Mouse (Mus musculus) MEL (cell line): ENCODE measurements around the gene Wdr81. TPM values are rescaled to one million over a fixed set of nuclear protein-coding genes. Genes with fewer than 3 reads are reported as not detected.

Experiments used
- DNase-seq: peaks from one replicate; pipeline ENCODE4 v3.0.0; 2011; ENCODE audit warnings: low read depth, low spot score
- H3K27ac ChIP-seq: 2 replicates; pipeline ENCODE4 v1.5.1; 2012; ENCODE audit warnings: low read depth, mild to moderate bottlenecking, control low read depth, low read length, moderate library complexity; ENCODE audit not compliant: control insufficient read depth
- H3K27me3 ChIP-seq, 2 experiments: fragments of 150-350 bp in 1 of 2; sonication (generic) in 1 of 2; 2 replicates each; pipeline ENCODE4 v1.6.1; 2012; ENCODE audit warnings: low read length in 2 of 2, mild to moderate bottlenecking in 2 of 2, improper control_type of control experiment in 1 of 2, moderate library complexity in 1 of 2; ENCODE audit not compliant: insufficient read depth in 2 of 2, control insufficient read depth in 1 of 2
- H3K36me3 ChIP-seq, 2 experiments: 2 replicates each; pipeline ENCODE4 v1.6.1; 2012 to 2014; ENCODE audit warnings: low read length in 2 of 2, improper control_type of control experiment in 1 of 2, inconsistent platforms in 1 of 2, mild to moderate bottlenecking in 1 of 2; ENCODE audit not compliant: insufficient read depth in 2 of 2, control insufficient read depth in 1 of 2
- H3K4me1 ChIP-seq, 2 experiments: fragments of 150-350 bp in 1 of 2; sonication (generic) in 1 of 2; 2 replicates each; pipeline ENCODE4 v1.6.1; 2012; ENCODE audit warnings: low read length in 2 of 2, improper control_type of control experiment in 1 of 2, mild to moderate bottlenecking in 1 of 2; ENCODE audit not compliant: insufficient read depth in 2 of 2, control insufficient read depth in 1 of 2
- H3K4me3 ChIP-seq, 2 experiments: fragments of 150-350 bp in 1 of 2; sonication (generic) in 1 of 2; 2 replicates each; pipeline ENCODE4 v1.5.1; 2012; ENCODE audit warnings: low read depth in 2 of 2, low read length in 2 of 2, mild to moderate bottlenecking in 2 of 2, moderate library complexity in 2 of 2, control low read depth in 1 of 2, improper control_type of control experiment in 1 of 2; ENCODE audit not compliant: control insufficient read depth in 1 of 2, insufficient read depth in 1 of 2
- H3K79me2 ChIP-seq: 2 replicates; pipeline ENCODE4 v1.6.1; 2012; ENCODE audit warnings: mild to moderate bottlenecking, low read length, moderate library complexity; ENCODE audit not compliant: control insufficient read depth, poor library complexity, insufficient read depth
- H3K9ac ChIP-seq: 2 replicates; pipeline ENCODE4 v1.6.1; 2012; ENCODE audit warnings: low read depth, mild to moderate bottlenecking, control low read depth, low read length, moderate library complexity; ENCODE audit not compliant: control insufficient read depth, poor library complexity, severe bottlenecking
- H3K9me3 ChIP-seq: fragments of 150-350 bp; sonication (generic); replicated peaks from 2 replicates; pipeline ENCODE4 v1.6.1; 2012; ENCODE audit warnings: mild to moderate bottlenecking, low read length, improper control_type of control experiment, moderate library complexity; ENCODE audit not compliant: insufficient read depth
- BHLHE40 ChIP-seq: IDR thresholded peaks from 2 replicates; pipeline ENCODE4 v1.6.1; 2012; ENCODE audit warnings: low read depth, mild to moderate bottlenecking, inconsistent platforms, low read length, improper control_type of control experiment, borderline replicate concordance
- CHD1 ChIP-seq: IDR thresholded peaks from 2 replicates; pipeline ENCODE4 v1.6.1; 2012; ENCODE audit warnings: low read depth, mild to moderate bottlenecking, inconsistent platforms, low read length, improper control_type of control experiment
- CTCF ChIP-seq, 3 experiments: IDR thresholded peaks in 2 of 3; conservative IDR thresholded peaks in 1 of 3; 2 replicates each; pipeline ENCODE4 v1.5.1; 2011 to 2012; ENCODE audit warnings: low read length in 3 of 3, low read depth in 2 of 3, mild to moderate bottlenecking in 2 of 3, improper control_type of control experiment in 1 of 3, inconsistent platforms in 1 of 3, mixed read lengths in 1 of 3, moderate library complexity in 1 of 3; ENCODE audit not compliant: control insufficient read depth in 1 of 3, insufficient read depth in 1 of 3, poor library complexity in 1 of 3, severe bottlenecking in 1 of 3
- POLR2A ChIP-seq, 2 experiments: IDR thresholded peaks; 2 replicates each; pipeline ENCODE4 v1.6.1; 2011 to 2012; ENCODE audit warnings: low read length in 2 of 2, mild to moderate bottlenecking in 2 of 2, control low read depth in 1 of 2, improper control_type of control experiment in 1 of 2, low read depth in 1 of 2, moderate library complexity in 1 of 2; ENCODE audit not compliant: control insufficient read depth in 1 of 2, insufficient read depth in 1 of 2, poor library complexity in 1 of 2
- SMC3 ChIP-seq: IDR thresholded peaks from 2 replicates; pipeline ENCODE4 v1.6.1; 2011; ENCODE audit warnings: low read depth, low read length, improper control_type of control experiment
- UBTF ChIP-seq: IDR thresholded peaks from 2 replicates; pipeline ENCODE4 v1.6.1; 2012; ENCODE audit warnings: low read depth, mild to moderate bottlenecking, inconsistent platforms, low read length, improper control_type of control experiment, moderate library complexity, borderline replicate concordance; ENCODE audit not compliant: insufficient read depth
- polyA plus RNA-seq, 2 experiments: library from polyadenylated mRNA; stranded (reverse) in 1 of 2; unstranded in 1 of 2; fragments of >175 nt in 1 of 2; fragments of >200 nt in 1 of 2; gene quantifications; 2 replicates each; pipeline versions ENCODE4 v1.2.1 to v1.2.4; 2012; ENCODE audit warnings: low replicate concordance in 2 of 2, low read depth in 1 of 2; ENCODE audit not compliant: insufficient read length in 2 of 2, insufficient read depth in 1 of 2, missing spikeins in 1 of 2
- total RNA-seq: library from RNA; depleted of rRNA; stranded (reverse); fragments of 300-350 nt; gene quantifications from 2 replicates; pipeline ENCODE4 v1.2.3, GENCODE M21; 2012

The Wdr81 gene
- total and polyA plus RNA-seq, 3 experiments, result 7.0 to 13.9 TPM; not detected in 1

GRCm38 (mm10) chr11:75422013-75422792 is 32.3 kb downstream of the Wdr81 start, which contains the start of gene Serpinf1:
Serpinf1 (minus strand) TSS chr11:75422701.
- Histone ChIP-seq H3K36me3 (no peaks in the 10 kb centered on the region), H3K27me3 (no peaks in the 10 kb centered on the region), H3K4me3 (no peak within 1 kb of the TSS), H3K4me1 (no peaks in the 10 kb centered on the region), H3K27ac (no peak within 1 kb of the TSS), H3K9me3 (no peaks in the 10 kb centered on the region), H3K79me2 (no peaks in the 10 kb centered on the region), H3K9ac (no peak within 1 kb of the TSS)
- TF ChIP-seq CHD1 (no peak), CTCF (IDR thresholded peaks at IDR 0.05 in 2 of 3, conservative IDR thresholded peaks at IDR 0.05 in 1 of 3; ENCODE audit: control insufficient read depth in 1 of 3, insufficient read depth in 1 of 3, low read depth in 2 of 3, low read length in 3 of 3, poor library complexity in 1 of 3, severe bottlenecking in 1 of 3) (no peak), UBTF (no peak)
- no peak for DNase-seq

- Histone ChIP-seq H3K27me3 (no peaks in the 10 kb centered on the region), H3K36me3 (no peaks in the 10 kb centered on the region), H3K27ac (no peak overlapping the region), H3K4me3 (no peak overlapping the region), H3K9ac (no peak overlapping the region), H3K9me3 (no peaks in the 10 kb centered on the region), H3K79me2 (no peaks in the 10 kb centered on the region), H3K4me1 (no peaks in the 10 kb centered on the region)
- no peak for DNase-seq
- no peak for TF ChIP-seq SMC3
Observed at GRCm38 (mm10) chr11:75421375-75422012, 33.0 kb downstream of the Wdr81 start.

DNA sequence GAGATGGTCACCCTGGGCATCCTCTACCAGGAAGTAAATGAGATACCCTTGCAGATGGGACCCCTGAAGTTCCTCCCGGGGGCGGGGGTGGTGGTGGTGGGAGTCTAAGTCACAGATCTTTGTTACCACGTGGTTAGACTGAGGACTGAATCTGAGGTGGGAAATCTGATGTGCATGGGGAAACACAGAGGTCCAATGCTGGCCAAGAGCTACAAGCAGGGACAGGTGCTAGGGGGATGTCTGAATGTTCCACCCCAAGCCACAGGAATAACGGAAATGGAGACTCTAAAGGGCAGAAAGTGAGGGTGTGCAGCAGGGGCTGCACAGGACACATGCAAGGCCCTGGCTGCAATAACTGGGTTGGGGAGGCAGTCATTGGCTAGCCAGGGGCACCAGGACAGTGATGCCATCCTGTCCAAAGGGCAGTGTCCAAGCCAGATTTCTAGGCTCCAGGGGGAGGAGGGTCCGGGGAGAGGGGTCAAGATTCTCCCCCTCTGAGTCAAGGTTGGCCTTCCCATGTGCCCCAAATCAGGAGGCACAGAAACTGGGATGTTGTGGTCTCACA is 33.6 kb downstream of the Wdr81 start:
- Histone ChIP-seq H3K36me3 (no peaks in the 10 kb centered on the region), H3K4me3 (no peak overlapping the region), H3K27ac (no peak overlapping the region), H3K27me3 (no peaks in the 10 kb centered on the region), H3K9me3 (no peaks in the 10 kb centered on the region), H3K4me1 (no peaks in the 10 kb centered on the region), H3K79me2 (no peaks in the 10 kb centered on the region), H3K9ac (no peak overlapping the region)
- no peak for DNase-seq
- no peak for TF ChIP-seq POLR2A (IDR thresholded peaks at IDR 0.05; ENCODE audit: control insufficient read depth in 1 of 2, insufficient read depth in 1 of 2, low read depth in 1 of 2, low read length in 2 of 2, poor library complexity in 1 of 2)
- TF ChIP-seq BHLHE40, result no peak
